Mouse (Mus musculus) hindbrain, embryonic 14.5 days (tissue): ENCODE data around the gene Mfsd11. TPM values are rescaled to one million over a fixed set of nuclear protein-coding genes. Genes with fewer than 3 reads are reported as not detected.

Experiments
- polyA plus RNA-seq: library from polyadenylated mRNA; unstranded; fragments of >200 nt; fragmentation: Nextera tagmentation; extraction: Ambion mirVana; gene quantifications from 2 replicates; pipeline ENCODE4 v1.2.1, GENCODE M21; 2014

Mfsd11 gene
- polyA plus RNA-seq, 1 experiment from 2014 or later, result 54.4 TPM

Other genes starting within 250 kb of the Mfsd11 start
- 1.1 and 1.2 TPM in 2 replicates for gene Rhbdf2, start 225.4 kb upstream of the Mfsd11 start, polyA plus RNA-seq
- 2.8 and 3.5 TPM in 2 replicates for gene Prcd, start 198.9 kb upstream of the Mfsd11 start, polyA plus RNA-seq
- 26.5 and 29.7 TPM in 2 replicates for gene Cygb, start 198.1 kb upstream of the Mfsd11 start, polyA plus RNA-seq
- gene St6galnac1, start 76.9 kb upstream of the Mfsd11 start, polyA plus RNA-seq, result not detected in 2 replicates
- gene Mxra7, start 24.4 kb upstream of the Mfsd11 start, polyA plus RNA-seq, result 29.3 and 35.5 TPM in 2 replicates
- 70.0 and 73.9 TPM in 2 replicates for gene Mettl23, start 9.2 kb upstream of the Mfsd11 start, polyA plus RNA-seq
- gene Jmjd6, start 9.0 kb upstream of the Mfsd11 start, polyA plus RNA-seq, result 64.6 and 65.7 TPM in 2 replicates
- 556 and 567 TPM in 2 replicates for gene Srsf2, start 654 bp downstream of the Mfsd11 start, polyA plus RNA-seq
- gene Mgat5b, start 66.4 kb downstream of the Mfsd11 start, polyA plus RNA-seq, result 24.5 and 26.0 TPM in 2 replicates